Mouse (Mus musculus) left cerebral cortex, postnatal 10 days (tissue): ENCODE results near the gene Zbtb42. TPM values are rescaled to one million over a fixed set of nuclear protein-coding genes. Genes with fewer than 3 reads are reported as not detected.

Experiments used
- DNase-seq, 2 experiments: peaks; one replicate each; pipeline ENCODE4 v3.0.0; 2021 to 2022; ENCODE audit warnings: low spot score in 2 of 2, mixed read lengths in 1 of 2; ENCODE audit errors: extremely low spot score in 1 of 2
- intact Hi-C: fragments of 180-260 bp; cut with DNase I; formaldehyde crosslinking; loops from one replicate; pipeline ENCODE4 v1.15.1; 2025
- total RNA-seq, 2 experiments: library from RNA; stranded (reverse); gene quantifications; 2 replicates each; pipeline ENCODE4 v1.2.3; 2021

Gene Zbtb42
- under 1 TPM; 0.28 to 0.34 TPM for total RNA-seq

DNA sequence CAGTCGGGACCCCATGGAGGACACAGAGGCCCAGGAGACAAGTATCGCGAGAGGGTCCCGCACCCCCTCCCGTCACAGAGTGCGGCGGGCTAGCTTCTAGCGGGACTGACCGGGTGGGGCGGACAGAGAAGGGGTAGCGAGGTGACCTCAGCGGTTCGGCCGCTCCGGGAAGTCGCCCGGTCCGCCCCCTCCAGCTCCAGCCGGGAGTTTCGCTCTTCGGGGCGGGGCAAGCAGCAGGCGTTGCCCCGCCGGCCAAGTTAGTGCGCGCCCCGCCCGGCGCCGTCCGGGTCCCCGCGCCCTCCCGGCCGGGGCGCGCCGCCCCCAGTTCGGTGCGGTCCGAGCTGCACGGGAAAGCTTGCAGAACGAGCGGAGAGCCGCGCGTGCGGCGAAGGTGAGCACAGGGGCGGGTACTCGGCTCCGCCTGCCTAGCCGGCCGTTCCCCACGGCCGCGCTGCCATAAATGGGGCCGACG is at the start of gene Zbtb42:
TSS of gene Zbtb42 (plus strand) at position 274 of the 472 bp plus-strand sequence.
- peak in 1 of 2 experiments; percentile 84 for DNase-seq
- intact Hi-C loops, result no loop called here

DNA sequence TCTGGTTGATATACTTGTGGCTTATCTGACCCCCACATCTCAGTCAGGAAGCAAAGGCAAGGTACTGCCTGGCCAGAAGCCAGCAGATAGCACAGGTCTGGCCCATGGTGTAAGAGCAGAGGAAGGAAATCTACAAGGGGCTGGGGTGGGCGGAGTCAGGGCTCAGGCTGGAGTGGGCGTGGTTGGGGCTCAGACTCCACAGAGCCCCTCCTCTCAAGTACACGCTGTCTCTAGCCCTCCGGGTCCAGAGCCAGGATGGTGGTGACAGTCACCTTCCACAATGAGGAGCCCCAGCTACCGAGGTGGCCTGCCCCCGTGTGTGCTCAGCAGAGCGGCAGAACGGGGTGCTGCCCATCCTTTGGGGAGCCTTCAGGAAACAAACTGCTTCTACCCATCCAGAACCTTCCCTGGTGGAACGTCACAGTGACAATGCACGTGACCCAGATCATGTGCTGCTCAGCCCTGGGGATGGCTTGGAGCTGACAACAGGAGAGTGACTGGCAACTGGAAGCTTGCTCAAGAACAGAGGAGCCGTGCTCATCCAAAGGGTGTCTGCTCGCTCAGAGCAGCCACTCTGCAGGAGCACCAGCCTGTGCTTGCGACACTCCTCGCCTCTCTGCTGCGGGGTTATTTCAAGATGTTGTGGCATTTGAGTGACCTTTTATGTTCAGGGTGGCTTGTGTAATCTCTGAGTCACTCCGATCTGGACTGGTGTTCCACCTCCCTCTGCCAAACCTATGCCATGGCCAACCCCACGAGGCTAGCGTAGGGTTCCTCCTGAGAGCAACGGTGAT is 49.5 kb upstream of the Zbtb42 start:
- peak in 1 of 2 experiments; percentile 72 for DNase-seq
- intact Hi-C loops, result no loop called here

DNA sequence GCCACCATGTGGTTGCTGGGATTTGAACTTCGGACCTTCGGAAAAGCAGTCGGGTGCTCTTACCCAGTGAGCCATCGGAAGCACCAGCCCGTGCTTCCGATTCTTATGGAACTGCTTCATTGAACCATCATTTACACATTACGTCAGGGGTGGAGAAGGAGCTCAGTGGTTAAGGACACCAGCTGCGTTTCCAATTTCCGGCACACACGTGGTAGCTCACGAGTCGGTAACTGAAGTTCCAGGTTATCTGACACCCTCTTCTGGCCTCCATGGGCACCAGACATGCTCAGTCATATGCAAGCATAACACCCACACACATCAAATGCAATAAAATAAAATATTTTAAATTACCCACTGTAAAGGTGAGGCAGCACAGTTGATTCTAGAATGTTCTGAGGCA is 48.6 kb upstream of the Zbtb42 start:
- intact Hi-C loops, result no loop called here
- no peak for DNase-seq

DNA sequence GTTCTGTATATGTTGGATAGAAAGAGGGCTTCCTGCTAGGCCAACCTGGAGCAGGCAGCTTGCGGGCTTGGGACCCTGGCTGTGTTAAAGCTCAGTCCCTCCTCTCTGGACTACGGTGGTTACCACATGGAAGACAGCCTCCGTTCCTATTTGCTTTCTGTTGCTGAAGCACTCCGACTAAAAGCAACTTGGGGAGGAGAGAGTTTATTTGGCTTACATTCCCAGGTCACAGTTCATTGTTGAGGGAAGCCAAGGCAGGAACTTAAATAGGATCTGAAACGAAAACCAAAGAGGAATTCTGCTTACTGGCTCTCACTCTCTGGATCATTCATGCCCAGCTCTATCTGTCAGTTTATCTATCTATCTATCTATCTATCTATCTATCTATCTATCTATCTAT is 47.8 kb upstream of the Zbtb42 start:
- intact Hi-C loops, result no loop called here
- no peak for DNase-seq

DNA sequence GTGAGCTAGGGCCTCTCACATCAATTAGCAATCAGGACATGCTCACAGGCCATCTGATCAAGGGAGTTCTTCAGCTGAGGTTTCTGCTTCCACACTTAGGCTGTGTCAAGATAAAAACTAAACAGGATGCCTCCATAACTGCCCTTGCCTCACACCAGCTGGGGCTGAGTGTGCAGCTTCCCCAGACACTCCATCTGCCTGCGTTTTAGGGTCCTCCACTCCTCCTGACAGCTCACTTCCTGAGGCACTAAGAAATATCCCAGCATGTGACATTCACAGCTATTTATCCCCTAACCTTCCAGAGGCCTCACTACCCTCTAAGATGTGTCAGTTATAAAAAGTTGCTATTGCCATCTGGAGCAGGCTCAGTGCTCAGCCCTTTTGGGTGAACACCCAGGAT is 47.2 kb upstream of the Zbtb42 start:
- intact Hi-C loops, result no loop called here
- no peak for DNase-seq

DNA sequence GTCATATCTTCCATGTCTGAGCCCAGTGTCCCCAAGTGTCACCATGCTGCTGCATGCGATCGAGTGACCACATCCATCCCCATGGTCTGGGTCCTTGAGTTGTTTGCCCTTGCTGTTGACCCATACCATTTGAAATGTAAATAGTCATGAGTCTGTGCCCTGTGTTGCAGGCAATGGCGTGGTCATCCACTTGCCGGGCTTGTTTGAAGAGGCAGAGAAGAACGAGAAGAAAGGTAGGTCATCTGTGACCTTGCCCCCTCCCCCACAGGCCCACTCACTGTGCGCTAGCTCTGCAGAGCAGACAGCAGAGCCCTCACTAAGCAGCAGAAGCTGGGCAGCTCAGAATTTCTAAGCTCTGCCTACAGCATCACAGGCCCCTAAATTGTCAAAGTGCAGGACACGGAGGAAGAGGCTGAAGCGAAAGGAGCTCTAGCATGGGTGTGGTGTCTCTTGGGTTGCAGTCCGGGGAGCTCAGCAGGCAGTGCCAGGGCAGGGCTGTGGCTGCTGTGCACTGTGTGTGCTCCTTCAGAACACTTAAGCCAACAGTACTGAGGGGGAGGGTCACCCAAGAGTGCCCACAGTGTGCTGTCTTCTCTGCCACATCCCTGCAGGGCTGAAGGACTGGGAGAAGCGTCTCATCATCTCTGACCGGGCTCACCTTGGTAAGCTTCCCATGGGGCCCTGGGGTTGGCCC is 46.4 kb upstream of the Zbtb42 start:
- DNase-seq, result no peak
- intact Hi-C loops, result no loop called here

DNA sequence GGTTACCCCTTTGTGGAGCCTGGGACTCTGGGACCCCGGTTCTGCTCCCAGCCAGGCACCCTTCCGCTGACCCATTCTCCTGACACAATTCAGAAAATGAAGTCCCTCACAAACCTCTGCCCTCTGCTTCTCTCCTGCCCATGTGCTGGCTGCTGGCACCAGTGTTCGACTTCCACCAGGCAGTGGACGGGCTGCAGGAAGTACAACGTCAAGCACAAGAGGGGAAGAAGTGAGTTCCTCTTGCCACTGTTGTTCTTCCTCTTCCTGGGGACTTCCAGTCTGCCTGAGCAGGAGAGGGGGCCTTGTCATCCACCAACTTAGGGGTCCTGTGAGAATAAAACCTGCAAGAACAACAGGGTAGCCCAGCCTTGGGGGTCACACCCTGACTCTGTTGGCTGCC is 45.7 kb upstream of the Zbtb42 start:
- intact Hi-C loops, result no loop called here
- no peak for DNase-seq

DNA sequence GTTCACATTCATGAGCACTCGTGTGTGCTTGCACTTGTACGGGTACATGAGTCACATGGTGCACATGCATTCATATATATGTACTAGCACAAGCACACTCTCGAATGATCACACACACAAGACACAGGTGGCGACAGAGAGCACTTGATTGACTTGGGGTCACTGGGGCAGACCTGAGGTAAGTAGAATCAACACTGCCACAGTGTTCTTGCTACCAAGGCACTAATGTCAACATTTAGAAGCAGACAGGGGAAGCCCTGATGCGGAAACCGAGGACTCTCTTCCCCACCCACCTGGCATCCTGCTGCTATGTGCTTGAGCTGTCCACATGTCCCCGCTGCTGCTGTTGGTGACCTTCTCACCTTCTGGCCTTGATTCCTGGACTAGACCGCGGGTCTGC is 44.9 kb upstream of the Zbtb42 start:
- DNase-seq, result no peak
- intact Hi-C loops, result no loop called here

DNA sequence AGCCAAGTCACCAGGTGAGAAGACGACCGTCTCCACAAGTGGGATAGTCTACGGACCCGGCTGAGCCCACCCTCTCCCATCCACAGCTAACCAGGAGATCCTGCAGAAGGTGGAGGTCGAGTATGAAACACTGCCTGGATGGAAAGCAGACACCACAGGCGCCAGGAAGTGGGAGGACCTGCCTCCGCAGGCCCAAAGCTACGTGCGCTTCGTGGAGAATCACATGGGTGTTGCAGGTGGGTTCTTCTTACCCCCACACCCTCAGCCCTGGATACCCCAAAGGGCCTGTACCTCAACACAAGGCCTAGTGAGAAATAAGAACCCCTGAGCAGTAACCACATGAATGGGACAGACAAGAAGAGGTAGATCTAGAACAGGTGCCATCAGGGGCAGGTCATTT is 39.1 kb upstream of the Zbtb42 start:
- intact Hi-C loops, result no loop called here
- no peak for DNase-seq

DNA sequence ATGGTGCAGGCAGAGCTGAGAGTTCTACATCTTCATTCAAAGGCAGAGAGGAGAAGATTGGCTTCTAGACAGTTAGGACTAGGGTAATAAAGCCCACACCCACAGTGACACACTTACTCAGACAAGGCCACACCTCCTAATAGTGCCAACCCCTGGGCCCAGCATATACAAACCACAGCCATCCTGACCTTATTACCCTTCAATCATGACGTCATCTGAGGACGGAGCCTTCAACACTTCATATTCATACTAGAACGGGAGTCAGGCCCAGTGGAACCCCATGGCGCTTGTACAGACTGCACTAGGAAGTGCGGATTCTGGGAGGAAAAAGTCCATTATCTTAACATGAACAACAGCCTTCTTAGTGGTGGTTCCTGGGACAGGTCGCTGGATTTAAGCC is 35.5 kb upstream of the Zbtb42 start:
- intact Hi-C loops, result no loop called here
- DNase-seq, result no peak

DNA sequence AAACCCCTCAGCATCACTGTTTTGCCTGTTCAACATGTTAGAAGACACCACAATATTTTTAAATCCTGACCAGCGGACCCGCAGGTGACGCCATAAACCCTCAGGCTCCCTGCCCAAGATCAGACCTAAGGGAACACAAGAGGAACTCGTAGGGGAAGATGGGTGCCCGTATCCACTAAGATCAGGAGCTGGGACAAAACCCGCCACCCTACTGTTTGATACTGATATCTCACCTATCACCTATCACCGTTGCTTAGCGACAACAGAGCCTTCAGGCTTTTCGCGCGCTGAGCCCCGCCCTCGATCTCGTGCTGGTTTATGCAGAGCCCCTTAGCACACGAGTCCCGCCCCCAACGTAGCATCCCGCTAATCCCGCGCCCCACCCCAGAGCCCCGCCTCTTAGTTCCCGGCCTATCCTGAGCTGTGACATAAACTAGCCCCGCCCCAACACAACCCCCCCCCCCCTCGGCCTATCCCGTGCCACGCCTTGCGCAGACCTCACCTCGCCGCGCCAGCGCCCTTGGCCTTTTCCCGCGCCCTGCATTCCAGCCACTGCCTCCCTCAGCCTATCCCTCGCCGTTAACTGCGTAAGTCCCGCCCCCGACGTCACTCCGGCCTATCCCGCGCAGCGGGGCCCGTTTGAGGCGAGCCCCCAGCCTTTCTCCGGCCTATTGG is 34.3 kb upstream of the Zbtb42 start, which contains the start of gene Siva1:
TSS of gene Siva1 (plus strand) at position 500 of the 675 bp plus-strand sequence.
- DNase-seq, result peak; percentile 95 to 100
- intact Hi-C loops, result no loop called here

DNA sequence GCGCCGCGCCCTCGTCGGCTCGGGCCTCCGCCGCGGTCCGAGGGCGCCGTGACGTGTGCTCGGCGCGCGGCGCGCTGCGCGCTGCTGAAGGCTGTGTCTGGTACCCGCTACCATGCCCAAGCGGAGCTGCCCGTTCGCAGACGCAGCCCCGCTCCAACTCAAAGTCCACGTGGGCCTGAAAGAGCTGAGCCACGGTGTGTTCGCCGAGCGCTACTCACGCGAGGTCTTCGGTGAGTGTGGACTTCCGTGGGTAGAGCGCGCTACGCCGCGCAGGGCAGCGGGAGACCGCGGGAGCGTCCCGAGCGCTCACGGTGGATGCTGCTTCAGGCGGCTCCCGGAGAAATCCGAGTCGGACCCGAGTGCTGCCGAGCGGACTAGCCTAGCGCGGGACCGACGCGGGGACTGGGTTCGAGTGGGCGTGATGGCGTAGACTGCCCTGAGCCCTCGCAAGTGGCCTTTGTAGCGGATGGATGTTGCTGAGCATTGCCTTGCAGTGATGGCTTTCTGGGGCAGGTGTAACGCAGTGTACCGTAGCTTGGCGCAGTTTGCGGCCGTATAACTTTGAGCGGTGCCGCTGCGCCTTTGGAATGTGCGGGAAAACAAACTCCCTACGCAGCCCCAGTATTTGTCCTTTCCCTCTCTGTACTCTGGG is 33.6 kb upstream of the Zbtb42 start:
- DNase-seq, result peak in 1 of 2 experiments; percentile 78
- intact Hi-C loops, result loop anchor here (5.0 kb wide), 1 partner anchor 37 kb away; no protein-coding TSS in a partner anchor

DNA sequence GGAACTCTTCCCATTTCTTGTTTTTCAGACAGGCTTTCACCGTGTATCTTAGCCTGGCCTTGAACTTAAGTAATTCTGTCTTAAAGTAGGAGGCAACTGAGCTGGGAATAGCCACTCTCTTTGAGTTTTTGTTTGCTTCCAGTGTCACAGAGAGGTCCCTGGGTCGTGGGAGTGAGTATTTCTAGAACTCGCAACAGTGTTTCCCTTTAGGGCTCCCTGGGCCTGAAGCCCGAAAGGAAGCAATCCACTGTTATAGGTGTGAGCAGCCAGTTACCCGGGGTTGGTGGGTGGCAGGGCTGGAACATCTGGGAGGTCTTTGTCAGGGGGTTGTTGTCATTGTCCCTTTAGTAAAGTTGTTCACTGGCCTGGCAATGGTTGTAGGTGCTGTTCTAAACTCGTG is 32.5 kb upstream of the Zbtb42 start:
- intact Hi-C loops, result loop anchor here (5.0 kb wide), 1 partner anchor 36 kb away; no protein-coding TSS in a partner anchor

DNA sequence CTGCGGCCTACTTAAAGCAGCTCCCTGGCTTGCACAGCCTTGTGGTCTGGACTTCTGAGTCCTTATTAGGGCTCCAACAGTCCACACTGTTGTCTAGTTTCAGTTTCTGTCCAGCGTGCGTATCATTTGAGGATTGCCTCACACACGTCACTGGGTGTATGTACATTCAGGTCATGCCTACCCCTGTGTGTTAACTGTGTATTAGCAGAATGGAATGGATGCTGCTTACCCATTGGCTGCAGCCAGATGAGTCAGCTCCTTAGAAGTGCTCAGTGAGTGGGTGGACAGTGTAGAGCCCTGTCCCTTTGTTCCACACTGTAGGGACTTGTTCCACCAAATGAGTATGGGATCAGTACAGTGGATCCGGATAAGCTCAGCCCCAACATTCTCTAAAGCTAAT is 30.5 kb upstream of the Zbtb42 start:
- intact Hi-C loops, result loop anchor here (5.0 kb wide), 1 partner anchor 34 kb away; no protein-coding TSS in a partner anchor

More for the DNA sequence above, 32.5 kb upstream of the Zbtb42 start:
- DNase-seq, result no peak

DNA sequence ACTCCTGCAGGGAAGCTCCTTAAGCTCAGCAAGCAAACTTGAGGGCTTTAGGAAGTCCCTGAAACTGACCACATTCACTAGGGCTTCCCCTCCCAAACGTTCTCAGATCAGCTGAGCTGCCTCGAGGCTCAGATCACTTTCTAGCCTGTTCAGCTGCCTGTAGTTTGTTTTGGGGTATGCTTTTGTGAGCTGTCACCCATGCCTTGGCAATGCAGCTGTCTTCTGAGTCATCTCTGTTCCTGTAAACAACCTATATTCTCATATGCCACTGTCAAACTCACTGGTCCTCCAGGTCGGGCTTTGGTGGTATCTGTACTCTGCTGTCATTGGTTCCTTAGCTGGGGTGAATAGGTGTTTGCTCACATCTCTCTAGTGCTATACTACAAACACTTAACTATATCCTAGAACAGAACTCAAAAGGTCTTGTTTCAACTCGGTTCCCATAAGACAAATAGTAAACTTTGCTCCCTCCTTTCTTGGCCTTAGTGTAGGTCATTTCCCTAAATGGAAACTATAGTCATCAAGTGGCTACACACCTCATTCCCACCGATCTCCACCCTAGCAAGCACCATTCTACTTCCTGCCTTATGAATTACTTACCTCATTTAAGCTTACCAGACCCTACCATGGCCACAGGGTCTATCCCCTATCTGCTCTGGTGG is 26.7 kb upstream of the Zbtb42 start:
- intact Hi-C loops, result no loop called here
- DNase-seq, result no peak

More for the DNA sequence above, 30.5 kb upstream of the Zbtb42 start:
- no peak for DNase-seq

DNA sequence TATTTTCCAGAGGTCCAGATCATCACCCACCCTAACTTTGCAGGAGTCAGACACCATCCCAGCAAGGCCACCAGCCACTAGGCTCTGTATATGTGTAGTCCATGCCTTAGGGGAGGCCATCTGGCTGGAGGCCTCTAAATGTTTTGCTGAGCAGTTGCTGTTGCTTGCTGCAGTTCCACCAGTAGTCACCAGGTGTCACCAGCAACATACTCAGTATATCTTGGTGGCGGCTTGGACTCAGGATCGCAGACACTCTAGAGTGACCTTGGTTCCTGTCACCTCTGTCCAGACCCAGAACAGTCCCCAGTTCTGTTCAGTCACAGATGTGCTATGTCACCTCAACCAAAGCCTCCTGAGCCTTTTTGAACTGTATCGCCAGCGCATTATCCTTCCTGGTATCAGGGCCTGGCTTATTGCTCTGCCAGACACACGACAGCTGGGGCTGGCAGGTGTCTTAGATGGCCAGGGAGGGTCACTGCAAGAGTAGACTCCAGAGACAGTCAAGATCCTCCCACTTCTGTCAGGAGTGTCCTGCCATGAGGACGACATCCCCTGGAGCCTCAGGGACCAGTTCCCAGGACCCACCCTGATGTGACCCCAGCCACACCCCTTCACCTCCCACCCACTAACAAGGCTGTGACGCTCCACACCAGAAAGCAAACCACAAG is 25.3 kb upstream of the Zbtb42 start:
- peak; percentile 77 to 88 for DNase-seq
- intact Hi-C loops, result no loop called here

DNA sequence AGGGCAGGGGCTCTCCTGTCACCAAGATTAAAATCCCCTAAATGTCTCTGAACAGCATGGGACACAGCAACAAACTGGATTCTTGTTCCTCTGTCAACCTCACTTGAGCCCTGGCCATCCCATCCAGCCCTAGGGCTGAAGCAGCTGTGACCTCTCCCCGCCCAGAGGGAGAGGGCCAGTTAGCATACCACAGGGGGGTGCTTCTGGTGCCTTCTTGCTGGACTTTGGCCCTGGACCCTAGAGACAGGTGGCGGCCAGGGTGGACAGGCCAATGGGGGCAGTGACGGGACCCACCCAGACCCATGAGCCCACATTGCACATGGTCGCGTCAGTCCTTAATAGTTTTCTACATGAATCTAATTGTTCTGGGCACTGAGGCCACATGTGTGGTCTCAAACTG is 24.6 kb upstream of the Zbtb42 start:
- intact Hi-C loops, result no loop called here

DNA sequence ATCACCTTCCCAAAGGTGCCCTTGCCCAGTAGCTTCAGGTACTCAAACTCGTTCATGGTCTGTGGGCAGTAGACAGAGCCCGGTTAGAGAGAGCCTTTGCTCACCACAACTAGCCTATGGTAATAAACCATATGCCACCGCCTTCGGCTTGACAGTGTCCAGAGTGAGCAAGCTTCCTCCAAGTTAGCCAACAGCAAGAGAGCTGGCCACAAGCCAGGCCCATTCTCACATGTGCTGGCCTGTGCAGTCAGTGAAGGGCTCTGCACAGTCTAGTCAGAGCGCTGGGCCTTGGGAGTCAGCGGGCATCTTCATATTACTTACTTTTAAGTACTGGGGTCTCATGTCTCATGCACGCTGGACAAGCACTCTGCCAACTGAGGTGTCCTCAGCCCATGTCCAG is 20.0 kb upstream of the Zbtb42 start:
- intact Hi-C loops, result loop anchor here (5.0 kb wide), 1 partner anchor 49 kb away; no protein-coding TSS in a partner anchor
- DNase-seq, result no peak

More for the DNA sequence above, 24.6 kb upstream of the Zbtb42 start:
- no peak for DNase-seq
